Mouse (Mus musculus): ENCODE results near the gene Slc9a3. TPM values are rescaled to one million over a fixed set of nuclear protein-coding genes. Genes with fewer than 3 reads are reported as not detected.

Gene Slc9a3
- total RNA-seq (2014; rRNA removed; ENCODE audit: low replicate concordance) (1.4 TPM in 1 of 2 replicates, not detected in the other), polyA plus RNA-seq (2015; fragmentation: Nextera tagmentation; extraction: Ambion mirVana) (0.47 and 0.67 TPM in 2 replicates)

- TF ChIP-seq CTCF (IDR thresholded peaks at IDR 0.05; ENCODE audit: low read depth) (no peak), EP300 (IDR thresholded peaks at IDR 0.05; ENCODE audit: low read depth) (no peak)
- ATAC-seq (ENCODE audit: insufficient read depth, low read depth), result peak; percentile 52
- H3K4me2 ChIP-seq (ENCODE audit: low read depth, low read length), result peak within 1 kb of the TSS; percentile 67
- H3K4me1 ChIP-seq (ENCODE audit: control insufficient read depth, insufficient read depth), result peaks cover 7% of the 10 kb centered on the region
- peaks cover 22% of the 10 kb centered on the region for H3K27me3 ChIP-seq (ENCODE audit: control insufficient read depth, insufficient read depth, low read length)
- 2% methylated on average over 35 of the region's 35 CpGs for WGBS
- DNase-seq (ENCODE audit: low spot score), result no peak
- H3K9me3 ChIP-seq (replicated peaks; ENCODE audit: control insufficient read depth, low read length), result no peaks in the 10 kb centered on the region
- peak within 1 kb of the TSS; percentile 41 for H3K4me3 ChIP-seq (ENCODE audit: low read depth, low read length)
- H3K36me3 ChIP-seq (replicated peaks; ENCODE audit: control insufficient read depth, insufficient read depth, low read length), result no peaks in the 10 kb centered on the region
- no peak within 1 kb of the TSS for H3K27ac ChIP-seq (ENCODE audit: low read depth)
- H3K9ac ChIP-seq (replicated peaks; ENCODE audit: low read depth, low read length), result no peak within 1 kb of the TSS
Measured at GRCm38 (mm10) chr13:74121141-74121602, at the start of gene Slc9a3. Gene Slc9a3 (plus strand): TSS chr13:74121457.

GRCm38 (mm10) chr13:74071714-74072113 is 49.5 kb upstream of the Slc9a3 start:
- DNase-seq (ENCODE audit: low spot score) (no peak), ATAC-seq (ENCODE audit: insufficient read depth, low read depth) (no peak)
- H3K4me2 ChIP-seq (ENCODE audit: low read depth, low read length), result no peak overlapping the region
- H3K4me3 ChIP-seq (ENCODE audit: low read depth, low read length), result no peak overlapping the region
- no peak overlapping the region for H3K9ac ChIP-seq (replicated peaks; ENCODE audit: low read depth, low read length)
- TF ChIP-seq CTCF (IDR thresholded peaks at IDR 0.05; ENCODE audit: low read depth) (no peak), EP300 (IDR thresholded peaks at IDR 0.05; ENCODE audit: low read depth) (no peak)
- WGBS, result 68% methylated on average over 3 of the region's 3 CpGs
- H3K4me1 ChIP-seq (ENCODE audit: control insufficient read depth, insufficient read depth), result no peaks in the 10 kb centered on the region
- H3K36me3 ChIP-seq (replicated peaks; ENCODE audit: control insufficient read depth, insufficient read depth, low read length), result no peaks in the 10 kb centered on the region
- no peaks in the 10 kb centered on the region for H3K27me3 ChIP-seq (ENCODE audit: control insufficient read depth, insufficient read depth, low read length)
- H3K27ac ChIP-seq (ENCODE audit: low read depth), result no peak overlapping the region
- no peaks in the 10 kb centered on the region for H3K9me3 ChIP-seq (replicated peaks; ENCODE audit: control insufficient read depth, low read length)

GRCm38 (mm10) chr13:74073369-74073768 is 47.9 kb upstream of the Slc9a3 start:
- TF ChIP-seq CTCF (IDR thresholded peaks at IDR 0.05; ENCODE audit: low read depth), result no peak
- TF ChIP-seq EP300 (IDR thresholded peaks at IDR 0.05; ENCODE audit: low read depth), result no peak
- DNase-seq (ENCODE audit: low spot score) (no peak), ATAC-seq (ENCODE audit: insufficient read depth, low read depth) (no peak)
- Histone ChIP-seq H3K9me3 (replicated peaks; ENCODE audit: control insufficient read depth, low read length) (no peaks in the 10 kb centered on the region), H3K4me1 (ENCODE audit: control insufficient read depth, insufficient read depth) (no peaks in the 10 kb centered on the region), H3K9ac (replicated peaks; ENCODE audit: low read depth, low read length) (no peak overlapping the region), H3K27ac (ENCODE audit: low read depth) (no peak overlapping the region), H3K4me2 (ENCODE audit: low read depth, low read length) (no peak overlapping the region), H3K4me3 (ENCODE audit: low read depth, low read length) (no peak overlapping the region), H3K27me3 (ENCODE audit: control insufficient read depth, insufficient read depth, low read length) (no peaks in the 10 kb centered on the region), H3K36me3 (replicated peaks; ENCODE audit: control insufficient read depth, insufficient read depth, low read length) (no peaks in the 10 kb centered on the region)
- 84% methylated on average over 7 of the region's 7 CpGs for WGBS

GRCm38 (mm10) chr13:74090265-74090664 is 31.0 kb upstream of the Slc9a3 start:
- no peak for DNase-seq (ENCODE audit: low spot score)
- Histone ChIP-seq H3K4me2 (ENCODE audit: low read depth, low read length) (no peak overlapping the region), H3K9ac (replicated peaks; ENCODE audit: low read depth, low read length) (no peak overlapping the region), H3K27me3 (ENCODE audit: control insufficient read depth, insufficient read depth, low read length) (no peaks in the 10 kb centered on the region), H3K36me3 (replicated peaks; ENCODE audit: control insufficient read depth, insufficient read depth, low read length) (no peaks in the 10 kb centered on the region), H3K27ac (ENCODE audit: low read depth) (no peak overlapping the region), H3K4me1 (ENCODE audit: control insufficient read depth, insufficient read depth) (0 out of 2 replicates have a peak, but pooled peaks cover 10% of the 10 kb centered on the region), H3K9me3 (replicated peaks; ENCODE audit: control insufficient read depth, low read length) (no peaks in the 10 kb centered on the region), H3K4me3 (ENCODE audit: low read depth, low read length) (no peak overlapping the region)
- 56% methylated on average over 3 of the region's 3 CpGs for WGBS
- TF ChIP-seq EP300 (IDR thresholded peaks at IDR 0.05; ENCODE audit: low read depth) (no peak), CTCF (IDR thresholded peaks at IDR 0.05; ENCODE audit: low read depth) (no peak)
- ATAC-seq (ENCODE audit: insufficient read depth, low read depth), result no peak

- H3K9me3 ChIP-seq (replicated peaks; ENCODE audit: control insufficient read depth, low read length), result no peaks in the 10 kb centered on the region
- DNase-seq (ENCODE audit: low spot score), result no peak
- H3K9ac ChIP-seq (replicated peaks; ENCODE audit: low read depth, low read length), result no peak overlapping the region
- H3K36me3 ChIP-seq (replicated peaks; ENCODE audit: control insufficient read depth, insufficient read depth, low read length), result no peaks in the 10 kb centered on the region
- no peak for TF ChIP-seq CTCF (IDR thresholded peaks at IDR 0.05; ENCODE audit: low read depth)
- no peak for TF ChIP-seq EP300 (IDR thresholded peaks at IDR 0.05; ENCODE audit: low read depth)
- peaks cover 14% of the 10 kb centered on the region for H3K4me1 ChIP-seq (ENCODE audit: control insufficient read depth, insufficient read depth)
- no peak overlapping the region for H3K4me3 ChIP-seq (ENCODE audit: low read depth, low read length)
- H3K27ac ChIP-seq (ENCODE audit: low read depth), result no peak overlapping the region
- no peak overlapping the region for H3K4me2 ChIP-seq (ENCODE audit: low read depth, low read length)
- no peaks in the 10 kb centered on the region for H3K27me3 ChIP-seq (ENCODE audit: control insufficient read depth, insufficient read depth, low read length)
- no peak for ATAC-seq (ENCODE audit: insufficient read depth, low read depth)
- WGBS, result 59% methylated on average over 2 of the region's 2 CpGs
Measured at GRCm38 (mm10) chr13:74095936-74096335, 25.3 kb upstream of the Slc9a3 start.

All from heart, postnatal 0 days (tissue).